Mouse (Mus musculus): ENCODE results near the gene Cyp2c54. TPM values are rescaled to one million over a fixed set of nuclear protein-coding genes. Genes with fewer than 3 reads are reported as not detected.

The Cyp2c54 gene
- not detected in 2 replicates for polyA plus RNA-seq (2021; fragmentation: Nextera tagmentation)
- long read RNA-seq, experiment 1 = 0 reads
- long read RNA-seq, experiment 2 = 0 reads

GRCm38 (mm10) chr19:40073701-40074100 lies at the start of gene Cyp2c54:
Gene Cyp2c54 (minus strand): TSS chr19:40073827.

GRCm38 (mm10) chr19:40089421-40089820 lies 15.8 kb upstream of the Cyp2c54 start, which contains the start of gene Cyp2c50:
Gene Cyp2c50 (plus strand): TSS chr19:40089688.

GRCm38 (mm10) chr19:39992140-39992539 lies 81.5 kb downstream of the Cyp2c54 start, which contains the start of gene Cyp2c37:
Gene Cyp2c37 (plus strand): TSS chr19:39992424.

Other genes with a start within 250 kb of the Cyp2c54 start
- not detected in 2 replicates for gene Cyp2c69, start 187.0 kb downstream of the Cyp2c54 start, polyA plus RNA-seq (2021; fragmentation: Nextera tagmentation)
- gene Cyp2c37, start 81.4 kb downstream of the Cyp2c54 start, polyA plus RNA-seq (2021; fragmentation: Nextera tagmentation) = not detected in 2 replicates
- gene Cyp2c50, start 15.9 kb upstream of the Cyp2c54 start, polyA plus RNA-seq (2021; fragmentation: Nextera tagmentation) = not detected in 2 replicates
- not detected in 2 replicates for gene Cyp2c70, start 113.5 kb upstream of the Cyp2c54 start, polyA plus RNA-seq (2021; fragmentation: Nextera tagmentation)
- gene Pdlim1, start 198.0 kb upstream of the Cyp2c54 start, polyA plus RNA-seq (2021; fragmentation: Nextera tagmentation) = 14.2 and 17.0 TPM in 2 replicates